Mouse (Mus musculus): ENCODE data around the gene Ankrd13c.
A peak's percentile ranks its signal among the peaks of the same experiment; 100 is the strongest.

Gene Ankrd13c

GRCm38 (mm10) chr3:157955466-157955865 lies 8.4 kb downstream of the Ankrd13c start:
- no peak for DNase-seq (ENCODE audit: extremely low spot score)

GRCm38 (mm10) chr3:157956201-157956600 lies 9.2 kb downstream of the Ankrd13c start:
- DNase-seq (ENCODE audit: extremely low spot score): no peak

- DNase-seq (ENCODE audit: extremely low spot score): no peak
Observed at GRCm38 (mm10) chr3:157957320-157957719, 10.3 kb downstream of the Ankrd13c start.

GRCm38 (mm10) chr3:157971151-157971550 lies 24.1 kb downstream of the Ankrd13c start:
- no peak for DNase-seq (ENCODE audit: extremely low spot score)

GRCm38 (mm10) chr3:157973236-157973635 lies 26.2 kb downstream of the Ankrd13c start:
- DNase-seq (ENCODE audit: extremely low spot score): no peak

- DNase-seq (ENCODE audit: extremely low spot score): no peak
Observed at GRCm38 (mm10) chr3:157979619-157980018, 32.6 kb downstream of the Ankrd13c start.

GRCm38 (mm10) chr3:157993322-157993721 lies 46.3 kb downstream of the Ankrd13c start:
- DNase-seq (ENCODE audit: extremely low spot score): no peak

- DNase-seq (ENCODE audit: extremely low spot score): no peak
Observed at GRCm38 (mm10) chr3:157995726-157996125, 48.7 kb downstream of the Ankrd13c start.

- no peak for DNase-seq (ENCODE audit: extremely low spot score)
Observed at GRCm38 (mm10) chr3:157998742-157999369, 51.8 kb downstream of the Ankrd13c start.

- no peak for DNase-seq (ENCODE audit: extremely low spot score)
Observed at GRCm38 (mm10) chr3:158008647-158009046, 61.6 kb downstream of the Ankrd13c start.

GRCm38 (mm10) chr3:158009762-158010320 lies 62.8 kb downstream of the Ankrd13c start:
- DNase-seq (ENCODE audit: extremely low spot score): peak; percentile 24

- DNase-seq (ENCODE audit: extremely low spot score): peak; percentile 87
Observed at GRCm38 (mm10) chr3:158031371-158031925, 84.4 kb downstream of the Ankrd13c start.

- no peak for DNase-seq (ENCODE audit: extremely low spot score)
Observed at GRCm38 (mm10) chr3:158032106-158032505, 85.1 kb downstream of the Ankrd13c start.

GRCm38 (mm10) chr3:158035866-158036265 lies 88.8 kb downstream of the Ankrd13c start:
- DNase-seq (ENCODE audit: extremely low spot score): no peak

- DNase-seq (ENCODE audit: extremely low spot score): peak; percentile 95
Observed at GRCm38 (mm10) chr3:158036329-158036988, 89.4 kb downstream of the Ankrd13c start, which contains the start of the genes Srsf11 and Lrrc40. TSS of gene Srsf11 (minus strand) at chr3:158036639. TSS of gene Lrrc40 (plus strand) at chr3:158036662.

GRCm38 (mm10) chr3:158038106-158038505 lies 91.1 kb downstream of the Ankrd13c start:
- no peak for DNase-seq (ENCODE audit: extremely low spot score)

GRCm38 (mm10) chr3:158040755-158041154 lies 93.7 kb downstream of the Ankrd13c start:
- DNase-seq (ENCODE audit: extremely low spot score): no peak

- DNase-seq (ENCODE audit: extremely low spot score): no peak
Observed at GRCm38 (mm10) chr3:158049508-158049907, 102.5 kb downstream of the Ankrd13c start.

Measured in embryo, embryonic 9.5 days (tissue).